Mouse (Mus musculus): ENCODE results near the gene Gadl1. TPM values are rescaled to one million over a fixed set of nuclear protein-coding genes. Genes with fewer than 3 reads are reported as not detected.

The Gadl1 gene
- polyA plus RNA-seq, 1 experiment: not detected

GRCm38 (mm10) chr9:116013911-116014310 is 104.7 kb downstream of the Gadl1 start:
- no peak for TF ChIP-seq POLR2A (IDR thresholded peaks at IDR 0.05; ENCODE audit: insufficient read depth, low read length)
- TF ChIP-seq EP300 (IDR thresholded peaks at IDR 0.05; ENCODE audit: insufficient read depth, low read depth, low read length): no peak
- TF ChIP-seq CTCF (IDR thresholded peaks at IDR 0.05; ENCODE audit: low read depth, low read length): no peak
- no peak overlapping the region for H3K9ac ChIP-seq (ENCODE audit: low read depth, poor library complexity, severe bottlenecking)

GRCm38 (mm10) chr9:116016221-116016620 is 107.0 kb downstream of the Gadl1 start:
- no peak overlapping the region for H3K9ac ChIP-seq (ENCODE audit: low read depth, poor library complexity, severe bottlenecking)
- H3K4me1 ChIP-seq (ENCODE audit: control insufficient read depth, insufficient read depth, low read length): no peaks in the 10 kb centered on the region
- no peaks in the 10 kb centered on the region for H3K27me3 ChIP-seq (ENCODE audit: control insufficient read depth, insufficient read depth, low read length, poor library complexity, severe bottlenecking)
- no peak overlapping the region for H3K27ac ChIP-seq (ENCODE audit: insufficient read depth, low read length)
- H3K9me3 ChIP-seq (replicated peaks; ENCODE audit: control insufficient read depth, insufficient read depth, low read length, poor library complexity, severe bottlenecking): no peaks in the 10 kb centered on the region
- TF ChIP-seq POLR2A (IDR thresholded peaks at IDR 0.05; ENCODE audit: insufficient read depth, low read length) (no peak), CTCF (IDR thresholded peaks at IDR 0.05; ENCODE audit: low read depth, low read length) (no peak), EP300 (IDR thresholded peaks at IDR 0.05; ENCODE audit: insufficient read depth, low read depth, low read length) (no peak)
- no peak overlapping the region for H3K4me3 ChIP-seq (ENCODE audit: low read depth, low read length)
- H3K36me3 ChIP-seq (ENCODE audit: control insufficient read depth, insufficient read depth, low read length, poor library complexity, severe bottlenecking): no peaks in the 10 kb centered on the region

More at GRCm38 (mm10) chr9:116013911-116014310, 104.7 kb downstream of the Gadl1 start:
- H3K9me3 ChIP-seq (replicated peaks; ENCODE audit: control insufficient read depth, insufficient read depth, low read length, poor library complexity, severe bottlenecking): no peaks in the 10 kb centered on the region
- no peak overlapping the region for H3K4me3 ChIP-seq (ENCODE audit: low read depth, low read length)
- H3K36me3 ChIP-seq (ENCODE audit: control insufficient read depth, insufficient read depth, low read length, poor library complexity, severe bottlenecking): no peaks in the 10 kb centered on the region
- no peak overlapping the region for H3K27ac ChIP-seq (ENCODE audit: insufficient read depth, low read length)
- no peaks in the 10 kb centered on the region for H3K27me3 ChIP-seq (ENCODE audit: control insufficient read depth, insufficient read depth, low read length, poor library complexity, severe bottlenecking)
- no peaks in the 10 kb centered on the region for H3K4me1 ChIP-seq (ENCODE audit: control insufficient read depth, insufficient read depth, low read length)

GRCm38 (mm10) chr9:116017091-116017490 is 107.8 kb downstream of the Gadl1 start:
- no peaks in the 10 kb centered on the region for H3K27me3 ChIP-seq (ENCODE audit: control insufficient read depth, insufficient read depth, low read length, poor library complexity, severe bottlenecking)
- no peaks in the 10 kb centered on the region for H3K9me3 ChIP-seq (replicated peaks; ENCODE audit: control insufficient read depth, insufficient read depth, low read length, poor library complexity, severe bottlenecking)
- H3K27ac ChIP-seq (ENCODE audit: insufficient read depth, low read length): no peak overlapping the region
- H3K9ac ChIP-seq (ENCODE audit: low read depth, poor library complexity, severe bottlenecking): no peak overlapping the region
- no peaks in the 10 kb centered on the region for H3K36me3 ChIP-seq (ENCODE audit: control insufficient read depth, insufficient read depth, low read length, poor library complexity, severe bottlenecking)
- H3K4me1 ChIP-seq (ENCODE audit: control insufficient read depth, insufficient read depth, low read length): no peaks in the 10 kb centered on the region
- TF ChIP-seq POLR2A (IDR thresholded peaks at IDR 0.05; ENCODE audit: insufficient read depth, low read length): no peak
- TF ChIP-seq CTCF (IDR thresholded peaks at IDR 0.05; ENCODE audit: low read depth, low read length): no peak
- TF ChIP-seq EP300 (IDR thresholded peaks at IDR 0.05; ENCODE audit: insufficient read depth, low read depth, low read length): no peak
- no peak overlapping the region for H3K4me3 ChIP-seq (ENCODE audit: low read depth, low read length)

- Histone ChIP-seq H3K4me3 (ENCODE audit: low read depth, low read length) (no peak overlapping the region), H3K27ac (ENCODE audit: insufficient read depth, low read length) (no peak overlapping the region), H3K36me3 (ENCODE audit: control insufficient read depth, insufficient read depth, low read length, poor library complexity, severe bottlenecking) (no peaks in the 10 kb centered on the region), H3K9me3 (replicated peaks; ENCODE audit: control insufficient read depth, insufficient read depth, low read length, poor library complexity, severe bottlenecking) (no peaks in the 10 kb centered on the region), H3K4me1 (ENCODE audit: control insufficient read depth, insufficient read depth, low read length) (no peaks in the 10 kb centered on the region), H3K9ac (ENCODE audit: low read depth, poor library complexity, severe bottlenecking) (no peak overlapping the region), H3K27me3 (ENCODE audit: control insufficient read depth, insufficient read depth, low read length, poor library complexity, severe bottlenecking) (no peaks in the 10 kb centered on the region)
- TF ChIP-seq POLR2A (IDR thresholded peaks at IDR 0.05; ENCODE audit: insufficient read depth, low read length) (no peak), EP300 (IDR thresholded peaks at IDR 0.05; ENCODE audit: insufficient read depth, low read depth, low read length) (no peak), CTCF (IDR thresholded peaks at IDR 0.05; ENCODE audit: low read depth, low read length) (no peak)
Measured at GRCm38 (mm10) chr9:116018586-116018985, 109.3 kb downstream of the Gadl1 start.

- Histone ChIP-seq H3K9me3 (replicated peaks; ENCODE audit: control insufficient read depth, insufficient read depth, low read length, poor library complexity, severe bottlenecking) (no peaks in the 10 kb centered on the region), H3K27ac (ENCODE audit: insufficient read depth, low read length) (no peak overlapping the region), H3K4me1 (ENCODE audit: control insufficient read depth, insufficient read depth, low read length) (no peaks in the 10 kb centered on the region), H3K27me3 (ENCODE audit: control insufficient read depth, insufficient read depth, low read length, poor library complexity, severe bottlenecking) (no peaks in the 10 kb centered on the region), H3K9ac (ENCODE audit: low read depth, poor library complexity, severe bottlenecking) (no peak overlapping the region), H3K4me3 (ENCODE audit: low read depth, low read length) (no peak overlapping the region), H3K36me3 (ENCODE audit: control insufficient read depth, insufficient read depth, low read length, poor library complexity, severe bottlenecking) (no peaks in the 10 kb centered on the region)
- TF ChIP-seq EP300 (IDR thresholded peaks at IDR 0.05; ENCODE audit: insufficient read depth, low read depth, low read length) (no peak), CTCF (IDR thresholded peaks at IDR 0.05; ENCODE audit: low read depth, low read length) (no peak), POLR2A (IDR thresholded peaks at IDR 0.05; ENCODE audit: insufficient read depth, low read length) (no peak)
Measured at GRCm38 (mm10) chr9:116025371-116025770, 116.1 kb downstream of the Gadl1 start.

- no peaks in the 10 kb centered on the region for H3K9me3 ChIP-seq (replicated peaks; ENCODE audit: control insufficient read depth, insufficient read depth, low read length, poor library complexity, severe bottlenecking)
- no peak overlapping the region for H3K9ac ChIP-seq (ENCODE audit: low read depth, poor library complexity, severe bottlenecking)
- no peaks in the 10 kb centered on the region for H3K27me3 ChIP-seq (ENCODE audit: control insufficient read depth, insufficient read depth, low read length, poor library complexity, severe bottlenecking)
- H3K27ac ChIP-seq (ENCODE audit: insufficient read depth, low read length): no peak overlapping the region
- H3K4me3 ChIP-seq (ENCODE audit: low read depth, low read length): no peak overlapping the region
- TF ChIP-seq POLR2A (IDR thresholded peaks at IDR 0.05; ENCODE audit: insufficient read depth, low read length): no peak
- no peak for TF ChIP-seq CTCF (IDR thresholded peaks at IDR 0.05; ENCODE audit: low read depth, low read length)
- no peak for TF ChIP-seq EP300 (IDR thresholded peaks at IDR 0.05; ENCODE audit: insufficient read depth, low read depth, low read length)
- no peaks in the 10 kb centered on the region for H3K4me1 ChIP-seq (ENCODE audit: control insufficient read depth, insufficient read depth, low read length)
- H3K36me3 ChIP-seq (ENCODE audit: control insufficient read depth, insufficient read depth, low read length, poor library complexity, severe bottlenecking): no peaks in the 10 kb centered on the region
Measured at GRCm38 (mm10) chr9:116029076-116029475, 119.8 kb downstream of the Gadl1 start.
